Mouse (Mus musculus): Measurements from ENCODE around the gene Fbxo11. TPM values are rescaled to one million over a fixed set of nuclear protein-coding genes. Genes with fewer than 3 reads are reported as not detected.

Gene Fbxo11
- polyA plus RNA-seq, 1 experiment, result 14.4 TPM

- Histone ChIP-seq H3K36me3 (ENCODE audit: control insufficient read depth, insufficient read depth, low read length) (no peaks in the 10 kb centered on the region), H3K27ac (ENCODE audit: insufficient read depth, low read depth, low read length) (no peak overlapping the region), H3K27me3 (ENCODE audit: control insufficient read depth, insufficient read depth, low read length) (no peaks in the 10 kb centered on the region), H3K4me1 (ENCODE audit: control insufficient read depth, insufficient read depth, insufficient read length, low read length) (peaks cover 6% of the 10 kb centered on the region; the same call in 1 of the 2 replicates), H3K4me3 (ENCODE audit: low read depth, low read length) (no peak overlapping the region)
- 69% methylated on average over 2 of the region's 2 CpGs for WGBS
- TF ChIP-seq CTCF (IDR thresholded peaks at IDR 0.05; ENCODE audit: extremely low read depth, insufficient read length, insufficient replicate concordance, low read depth, low read length) (no peak), POLR2A (IDR thresholded peaks at IDR 0.05; ENCODE audit: low read depth, low read length) (no peak)
Measured at GRCm38 (mm10) chr17:88058280-88058679, 6.8 kb downstream of the Fbxo11 start.

DNA sequence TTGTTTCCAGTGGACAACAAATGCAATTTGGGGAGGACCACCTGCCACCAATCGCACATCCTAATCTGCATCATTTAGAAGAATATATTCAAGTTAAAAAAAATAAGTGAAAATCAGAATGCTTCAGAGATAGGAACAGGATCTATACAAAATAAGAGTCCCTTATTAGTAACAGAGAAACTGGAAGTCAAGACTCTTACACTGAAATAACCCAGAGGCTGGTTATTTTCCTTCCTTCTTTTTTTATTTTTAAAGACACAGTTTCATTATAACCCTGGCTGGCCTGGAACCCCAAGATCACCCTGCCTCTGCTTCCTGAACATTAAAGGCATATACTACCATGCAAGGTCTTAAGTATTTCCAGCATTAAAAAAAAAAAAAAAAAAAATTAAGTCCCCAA lies 7.2 kb downstream of the Fbxo11 start:
- no peak for TF ChIP-seq POLR2A (IDR thresholded peaks at IDR 0.05; ENCODE audit: low read depth, low read length)
- peaks cover 4% of the 10 kb centered on the region; the same call in 1 of the 2 replicates for H3K4me1 ChIP-seq (ENCODE audit: control insufficient read depth, insufficient read depth, insufficient read length, low read length)
- 65% methylated on average over 1 of the region's 1 CpGs for WGBS
- no peak overlapping the region for H3K4me3 ChIP-seq (ENCODE audit: low read depth, low read length)
- no peaks in the 10 kb centered on the region for H3K27me3 ChIP-seq (ENCODE audit: control insufficient read depth, insufficient read depth, low read length)
- H3K27ac ChIP-seq (ENCODE audit: insufficient read depth, low read depth, low read length), result no peak overlapping the region
- H3K36me3 ChIP-seq (ENCODE audit: control insufficient read depth, insufficient read depth, low read length), result no peaks in the 10 kb centered on the region

DNA sequence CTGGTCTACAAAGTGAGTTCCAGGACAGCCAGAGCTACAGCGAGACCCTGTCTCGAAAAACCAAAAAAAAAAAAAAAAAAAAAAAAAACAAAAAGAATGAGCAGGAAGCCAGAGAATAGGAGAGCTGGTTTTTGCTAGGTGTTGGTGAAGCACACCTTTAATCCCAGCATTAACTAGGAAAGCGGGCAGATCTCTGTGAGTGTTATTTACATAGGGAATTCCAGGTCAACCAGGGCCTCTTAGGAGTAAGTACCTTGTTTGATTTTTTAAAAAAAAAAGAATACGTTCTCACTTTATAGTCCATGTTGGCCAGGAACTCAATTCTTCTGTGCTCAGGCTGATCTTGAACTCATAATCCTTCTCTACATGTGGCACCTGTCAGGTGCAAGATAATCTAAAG lies 13.4 kb downstream of the Fbxo11 start:
- peaks cover 2% of the 10 kb centered on the region; the same call in 1 of the 2 replicates for H3K4me1 ChIP-seq (ENCODE audit: control insufficient read depth, insufficient read depth, insufficient read length, low read length)
- H3K4me3 ChIP-seq (ENCODE audit: low read depth, low read length), result no peak overlapping the region
- TF ChIP-seq CTCF (IDR thresholded peaks at IDR 0.05; ENCODE audit: extremely low read depth, insufficient read length, insufficient replicate concordance, low read depth, low read length) (no peak), POLR2A (IDR thresholded peaks at IDR 0.05; ENCODE audit: low read depth, low read length) (no peak)
- H3K27ac ChIP-seq (ENCODE audit: insufficient read depth, low read depth, low read length), result no peak overlapping the region
- H3K36me3 ChIP-seq (ENCODE audit: control insufficient read depth, insufficient read depth, low read length), result no peaks in the 10 kb centered on the region
- 79% methylated on average over 4 of the region's 4 CpGs for WGBS
- H3K27me3 ChIP-seq (ENCODE audit: control insufficient read depth, insufficient read depth, low read length), result no peaks in the 10 kb centered on the region

DNA sequence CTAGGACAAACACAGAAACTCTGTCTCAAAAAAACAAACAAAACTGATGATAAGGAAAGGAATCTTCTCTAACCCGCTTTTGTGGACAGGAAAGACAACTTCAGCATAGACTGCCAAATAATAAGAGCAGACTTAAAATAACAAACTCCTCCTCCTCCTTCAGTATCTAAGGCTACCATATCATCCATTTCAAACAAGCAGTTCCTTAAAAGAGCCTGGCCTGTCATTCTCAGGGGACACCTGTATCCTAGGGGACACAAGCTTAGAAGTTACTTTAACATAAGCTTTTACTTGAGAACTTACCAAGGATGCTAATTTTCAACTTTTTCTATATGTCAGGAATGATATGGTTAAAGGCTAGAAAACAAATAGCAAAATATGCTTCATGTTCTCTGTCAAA lies 14.2 kb downstream of the Fbxo11 start:
- Histone ChIP-seq H3K4me1 (ENCODE audit: control insufficient read depth, insufficient read depth, insufficient read length, low read length) (no peaks in the 10 kb centered on the region), H3K36me3 (ENCODE audit: control insufficient read depth, insufficient read depth, low read length) (no peaks in the 10 kb centered on the region), H3K4me3 (ENCODE audit: low read depth, low read length) (no peak overlapping the region), H3K27me3 (ENCODE audit: control insufficient read depth, insufficient read depth, low read length) (no peaks in the 10 kb centered on the region), H3K27ac (ENCODE audit: insufficient read depth, low read depth, low read length) (no peak overlapping the region)
- 32% methylated on average over 1 of the region's 1 CpGs for WGBS
- TF ChIP-seq CTCF (IDR thresholded peaks at IDR 0.05; ENCODE audit: extremely low read depth, insufficient read length, insufficient replicate concordance, low read depth, low read length) (no peak), POLR2A (IDR thresholded peaks at IDR 0.05; ENCODE audit: low read depth, low read length) (no peak)

DNA sequence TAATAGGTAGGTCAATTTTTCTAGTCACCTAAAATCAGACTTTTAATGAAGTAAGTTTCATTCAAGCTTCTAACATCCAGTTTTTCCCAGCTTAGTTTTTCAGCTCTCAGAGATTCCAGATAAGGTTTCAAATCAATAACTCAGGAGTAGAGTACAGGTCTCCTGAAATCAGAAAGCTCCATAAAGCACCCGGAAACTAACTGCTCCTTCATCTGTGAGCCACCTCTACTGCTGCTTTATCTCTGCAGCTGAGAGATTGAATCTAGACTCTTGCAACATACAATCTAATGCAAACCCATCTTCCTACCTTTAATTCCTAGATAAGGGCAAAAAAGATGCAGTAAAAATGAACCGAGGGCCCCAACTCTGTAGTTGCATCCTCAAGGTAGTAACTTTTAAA lies 14.8 kb downstream of the Fbxo11 start:
- WGBS, result 38% methylated on average over 2 of the region's 2 CpGs
- TF ChIP-seq POLR2A (IDR thresholded peaks at IDR 0.05; ENCODE audit: low read depth, low read length) (no peak), CTCF (IDR thresholded peaks at IDR 0.05; ENCODE audit: extremely low read depth, insufficient read length, insufficient replicate concordance, low read depth, low read length) (no peak)
- H3K4me3 ChIP-seq (ENCODE audit: low read depth, low read length), result no peak overlapping the region
- no peaks in the 10 kb centered on the region for H3K36me3 ChIP-seq (ENCODE audit: control insufficient read depth, insufficient read depth, low read length)
- H3K27ac ChIP-seq (ENCODE audit: insufficient read depth, low read depth, low read length), result no peak overlapping the region
- H3K4me1 ChIP-seq (ENCODE audit: control insufficient read depth, insufficient read depth, insufficient read length, low read length), result no peaks in the 10 kb centered on the region
- H3K27me3 ChIP-seq (ENCODE audit: control insufficient read depth, insufficient read depth, low read length), result no peaks in the 10 kb centered on the region

DNA sequence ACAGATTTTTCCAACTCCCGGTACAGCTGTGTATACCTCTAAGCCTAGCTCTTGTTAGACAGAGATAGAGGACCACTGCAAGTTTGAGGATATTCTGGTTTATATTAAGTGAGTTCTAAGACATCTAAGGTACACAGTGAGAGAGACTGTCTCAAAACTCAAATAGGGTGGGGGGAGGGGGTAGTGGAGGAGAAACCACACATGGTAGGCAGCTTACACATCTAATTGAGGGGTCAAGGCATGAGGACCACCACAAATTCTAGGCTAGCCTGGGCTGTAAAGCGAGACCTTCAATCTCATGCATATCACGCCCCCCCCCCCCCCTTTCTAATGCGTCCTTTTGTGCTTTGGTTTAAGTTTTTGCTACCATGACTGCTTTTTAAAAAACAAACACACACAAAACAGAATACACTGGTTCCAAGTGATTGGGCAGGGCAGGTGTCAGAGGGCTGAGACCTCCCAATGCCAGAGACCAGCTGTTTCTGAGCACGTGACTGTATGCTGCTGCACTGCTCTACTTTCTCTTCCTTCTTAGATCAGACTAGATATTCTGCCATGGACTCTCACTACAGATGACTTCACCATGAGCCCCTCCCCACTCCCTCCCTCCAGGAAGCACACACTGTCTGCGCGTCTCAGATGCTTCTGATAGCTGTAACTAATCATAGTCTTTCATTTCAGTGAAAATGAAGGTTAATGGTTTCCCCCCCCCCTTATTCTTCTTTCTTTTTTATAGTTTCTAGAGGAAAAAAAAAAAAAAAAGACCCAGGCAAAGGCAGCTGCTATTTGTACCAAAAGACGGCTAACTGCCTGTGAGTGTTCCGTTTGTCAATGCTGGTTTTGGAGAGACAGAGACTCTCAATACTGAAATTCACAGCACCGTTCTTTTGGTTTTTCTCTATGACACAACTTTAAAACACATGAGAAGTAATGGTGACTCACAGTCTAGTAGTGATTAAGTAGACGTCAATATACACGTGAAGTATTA lies 22.7 kb downstream of the Fbxo11 start:
- Histone ChIP-seq H3K4me1 (ENCODE audit: control insufficient read depth, insufficient read depth, insufficient read length, low read length) (peaks cover 7% of the 10 kb centered on the region; the same call in 1 of the 2 replicates), H3K27me3 (ENCODE audit: control insufficient read depth, insufficient read depth, low read length) (no peaks in the 10 kb centered on the region), H3K4me3 (ENCODE audit: low read depth, low read length) (no peak overlapping the region), H3K27ac (ENCODE audit: insufficient read depth, low read depth, low read length) (no peak overlapping the region), H3K36me3 (ENCODE audit: control insufficient read depth, insufficient read depth, low read length) (no peaks in the 10 kb centered on the region)
- TF ChIP-seq POLR2A (IDR thresholded peaks at IDR 0.05; ENCODE audit: low read depth, low read length), result no peak
- TF ChIP-seq CTCF (IDR thresholded peaks at IDR 0.05; ENCODE audit: extremely low read depth, insufficient read length, insufficient replicate concordance, low read depth, low read length), result no peak
- WGBS, result 44% methylated on average over 12 of the region's 12 CpGs

GRCm38 (mm10) chr17:88040810-88041209 lies 24.3 kb downstream of the Fbxo11 start:
- Histone ChIP-seq H3K27me3 (ENCODE audit: control insufficient read depth, insufficient read depth, low read length) (no peaks in the 10 kb centered on the region), H3K27ac (ENCODE audit: insufficient read depth, low read depth, low read length) (no peak overlapping the region), H3K36me3 (ENCODE audit: control insufficient read depth, insufficient read depth, low read length) (no peaks in the 10 kb centered on the region), H3K4me3 (ENCODE audit: low read depth, low read length) (no peak overlapping the region), H3K4me1 (ENCODE audit: control insufficient read depth, insufficient read depth, insufficient read length, low read length) (peaks cover 7% of the 10 kb centered on the region; the same call in 1 of the 2 replicates)
- TF ChIP-seq POLR2A (IDR thresholded peaks at IDR 0.05; ENCODE audit: low read depth, low read length) (no peak), CTCF (IDR thresholded peaks at IDR 0.05; ENCODE audit: extremely low read depth, insufficient read length, insufficient replicate concordance, low read depth, low read length) (no peak)
- WGBS, result 69% methylated on average over 5 of the region's 5 CpGs
